ENCODE assay signal across 10 mouse cellular contexts in the genomic region with DNA sequence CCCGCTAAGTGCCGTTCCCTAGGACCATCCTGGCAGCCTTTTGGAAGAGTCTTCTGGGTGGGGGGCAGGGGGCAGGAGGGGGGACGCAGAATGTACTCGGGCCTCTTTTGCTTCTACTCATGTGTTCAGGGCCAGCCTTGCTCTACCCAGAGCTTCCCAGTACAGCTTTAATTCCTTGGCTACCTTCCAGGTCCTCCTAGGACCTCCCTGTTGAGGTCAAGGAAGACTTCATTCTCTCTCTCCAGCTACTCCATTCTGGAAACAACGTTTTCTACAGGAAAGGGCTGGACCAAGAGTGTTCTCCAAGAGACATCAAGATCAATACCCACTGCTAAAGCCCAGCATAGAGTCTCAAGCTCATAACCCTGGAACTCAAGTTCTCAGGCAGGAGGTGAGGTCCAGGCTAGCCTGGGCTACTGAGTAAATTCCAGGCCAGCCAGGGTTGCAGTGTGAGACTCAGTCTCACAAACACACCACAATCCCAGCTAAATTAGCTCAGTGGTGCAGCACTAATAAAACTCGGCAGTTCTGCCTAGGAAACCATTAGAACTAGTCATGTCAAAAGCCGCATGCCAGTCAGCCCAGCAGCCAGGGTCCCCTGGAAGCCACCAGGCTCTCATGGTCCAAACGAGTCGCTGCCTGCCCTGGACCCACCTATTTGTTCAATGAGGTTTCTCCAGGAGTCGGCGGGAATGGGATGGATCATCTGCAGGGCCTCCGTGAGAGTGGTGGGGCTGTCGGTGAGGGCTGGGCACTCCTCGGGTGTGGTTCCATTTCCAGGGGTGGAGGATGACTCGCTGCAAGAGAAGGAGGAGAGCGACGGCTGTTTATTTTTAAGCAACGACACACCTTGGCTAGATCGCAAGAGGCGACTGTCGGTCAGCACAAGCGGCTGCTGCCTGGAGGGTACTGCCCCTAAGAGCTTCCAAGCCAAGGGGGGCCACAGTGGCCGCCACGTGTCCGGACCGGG. TPM values are rescaled to one million over a fixed set of nuclear protein-coding genes. Genes with fewer than 3 reads are reported as not detected.
DNase-seq lines count a peak whose midpoint lies in the region; ATAC-seq and TF ChIP-seq lines count a peak whose summit lies in the region.
"Had no signal": no experiment of that assay in that cellular context is flagged by ENCODE, and none has a peak within 500 bp of the region (broad histone marks: within the 10 kb centered on the region; RNA-seq: fewer than 3 reads in every experiment).

No protein-coding gene starts in this region.

- H3K9me3 ChIP-seq in embryonic facial prominence, embryonic 10.5 days = no peaks in the 10 kb centered on the region
- no peaks in the 10 kb centered on the region for H3K9me3 ChIP-seq in intestine, embryonic 14.5 days (ENCODE audit: control insufficient read depth, low read length)
- H3K9me3 ChIP-seq in midbrain, embryonic 12.5 days = no peaks in the 10 kb centered on the region

- H3K4me1 ChIP-seq in embryonic facial prominence, embryonic 10.5 days = peaks cover 22% of the 10 kb centered on the region
- H3K4me1 ChIP-seq in intestine, embryonic 14.5 days (replicated peaks; ENCODE audit: control insufficient read depth, insufficient read depth, low read length) = peaks cover 10% of the 10 kb centered on the region
- H3K4me1 ChIP-seq in midbrain, embryonic 12.5 days = peaks cover 9% of the 10 kb centered on the region

- no peak for ATAC-seq in intestine, embryonic 14.5 days (replicated peaks; ENCODE audit: low FRiP score, low TSS enrichment, low read depth)
- ATAC-seq in midbrain, embryonic 12.5 days (ENCODE audit: low FRiP score, low read depth) = 0 out of 2 replicates have a peak, but pooled peaks have one; percentile 29

- peak overlapping the region; percentile 99 for H3K4me2 ChIP-seq in intestine, embryonic 14.5 days (ENCODE audit: low read length)
- peak overlapping the region; percentile 98 for H3K4me2 ChIP-seq in midbrain, embryonic 12.5 days (replicated peaks)

- 21% methylated on average over 26 of the region's 26 CpGs for WGBS in embryonic facial prominence, embryonic 10.5 days
- WGBS in intestine, embryonic 14.5 days = 23% methylated on average over 26 of the region's 26 CpGs
- 23% methylated on average over 26 of the region's 26 CpGs for WGBS in midbrain, embryonic 12.5 days

- peak overlapping the region; percentile 94 for H3K27ac ChIP-seq in layer of hippocampus, adult 2 months
- no peak overlapping the region for H3K27ac ChIP-seq in embryonic facial prominence, embryonic 10.5 days (replicated peaks)
- no peak overlapping the region for H3K27ac ChIP-seq in intestine, embryonic 14.5 days (ENCODE audit: low read depth)
- no peak overlapping the region for H3K27ac ChIP-seq in midbrain, embryonic 12.5 days (replicated peaks)

- no peak for DNase-seq in layer of hippocampus, adult 2 months (ENCODE audit: low spot score in 2 of 2)
- no peak for DNase-seq in layer of hippocampus, adult 11-12 months (ENCODE audit: low spot score)
- DNase-seq in embryonic facial prominence, embryonic 10.5 days (ENCODE audit: low spot score) = peak; percentile 26
- peak; percentile 58 for DNase-seq in intestine, embryonic 14.5 days (ENCODE audit: low spot score)
- no peak for DNase-seq in spleen, postnatal 10 days (ENCODE audit: low spot score in 2 of 2)
- no peak for DNase-seq in frontal cortex, postnatal 25 days (ENCODE audit: low spot score in 2 of 2)
- DNase-seq in spleen, postnatal 36 days (ENCODE audit: low spot score in 2 of 2) = no peak

- no peak for TF ChIP-seq CTCF in layer of hippocampus, adult 2 months (conservative IDR thresholded peaks at IDR 0.05)

- no peak overlapping the region for H3K9ac ChIP-seq in intestine, embryonic 14.5 days (ENCODE audit: low read length)
- peak overlapping the region; percentile 67; the same call in 1 of the 2 replicates for H3K9ac ChIP-seq in midbrain, embryonic 12.5 days (replicated peaks)

- no peaks in the 10 kb centered on the region for H3K36me3 ChIP-seq in embryonic facial prominence, embryonic 10.5 days (replicated peaks)
- no peaks in the 10 kb centered on the region for H3K36me3 ChIP-seq in intestine, embryonic 14.5 days (ENCODE audit: control insufficient read depth, insufficient read depth, low read length)
- no peaks in the 10 kb centered on the region for H3K36me3 ChIP-seq in midbrain, embryonic 12.5 days

- H3K4me3 ChIP-seq in layer of hippocampus, adult 2 months = peak overlapping the region; percentile 84
- H3K4me3 ChIP-seq in embryonic facial prominence, embryonic 10.5 days = peak overlapping the region; percentile 81
- peak overlapping the region; percentile 63 for H3K4me3 ChIP-seq in intestine, embryonic 14.5 days (ENCODE audit: low read depth, low read length)
- H3K4me3 ChIP-seq in midbrain, embryonic 12.5 days = peak overlapping the region; percentile 80

- H3K27me3 ChIP-seq in embryonic facial prominence, embryonic 10.5 days (replicated peaks; ENCODE audit: low read depth, poor library complexity, severe bottlenecking) = peaks cover 60% of the 10 kb centered on the region
- peaks cover 46% of the 10 kb centered on the region for H3K27me3 ChIP-seq in intestine, embryonic 14.5 days (replicated peaks; ENCODE audit: control insufficient read depth, insufficient read depth, low read length)
- H3K27me3 ChIP-seq in midbrain, embryonic 12.5 days = peaks cover 39% of the 10 kb centered on the region
- H3K27me3 ChIP-seq: Patski had no signal

RNA-seq across cellular contexts. Expression of gene Neu2, which starts 0.8 kb away (rescaled TPM):
- under 1 TPM; 0.38 to 0.44 TPM for total RNA-seq in layer of hippocampus, adult 2 months (2021)
- polyA plus RNA-seq in embryonic facial prominence, embryonic 10.5 days (2016; fragmentation: Nextera tagmentation; extraction: Ambion mirVana) = not detected in 2 replicates
- polyA plus RNA-seq in intestine, embryonic 14.5 days (2014; fragmentation: Nextera tagmentation; extraction: Ambion mirVana) = 3.9 and 4.4 TPM in 2 replicates
- not detected in 2 replicates for polyA plus RNA-seq in midbrain, embryonic 12.5 days (2016; fragmentation: Nextera tagmentation; extraction: Ambion mirVana)
- total RNA-seq: hematopoietic stem cell, adult 5-6 weeks had no signal

RNA-seq across cellular contexts. Expression of gene Snorc, which starts 38.8 kb away (rescaled TPM):
- not detected for total RNA-seq in layer of hippocampus, adult 2 months (2021)
- not detected in 2 replicates for polyA plus RNA-seq in embryonic facial prominence, embryonic 10.5 days (2016; fragmentation: Nextera tagmentation; extraction: Ambion mirVana)
- not detected in 2 replicates for polyA plus RNA-seq in intestine, embryonic 14.5 days (2014; fragmentation: Nextera tagmentation; extraction: Ambion mirVana)
- not detected in 2 replicates for polyA plus RNA-seq in midbrain, embryonic 12.5 days (2016; fragmentation: Nextera tagmentation; extraction: Ambion mirVana)
- total RNA-seq: hematopoietic stem cell, adult 5-6 weeks had no signal
- polyA plus RNA-seq: Patski had no signal

Comparison
In these comparisons a context has a peak if more than half of its experiments do, and no peak if none do; other contexts are left out.
1. DNase-seq: peak in embryonic facial prominence, embryonic 10.5 days (single experiment) and intestine, embryonic 14.5 days (single experiment); none in layer of hippocampus, adult 2 months (0 of 2), layer of hippocampus, adult 11-12 months (single experiment), spleen, postnatal 10 days (0 of 2), frontal cortex, postnatal 25 days (0 of 2) and spleen, postnatal 36 days (0 of 2).
2. Peak in every context shown above with its lines, with median percentiles within 50 percentile points of each other: H3K4me3 ChIP-seq.